Mouse (Mus musculus): Measurements from ENCODE around the gene Serpinb7.

Gene Serpinb7

GRCm38 (mm10) chr1:107489577-107489976 lies 90.1 kb downstream of the Serpinb7 start:
- no peak for DNase-seq (ENCODE audit: low read depth)

GRCm38 (mm10) chr1:107496789-107497188 lies 97.3 kb downstream of the Serpinb7 start:
- DNase-seq (ENCODE audit: low read depth), result no peak

- no peak for DNase-seq (ENCODE audit: low read depth)
Observed at GRCm38 (mm10) chr1:107502025-107502424, 102.6 kb downstream of the Serpinb7 start.

Measured in c-Kit-positive CD71-positive TER-119-negative erythroid progenitor cells, embryonic 14.5 days (primary cell).